Mouse (Mus musculus) embryo, embryonic 10.5 days (tissue): ENCODE results near the gene Zfp282.
A peak's percentile ranks its signal among the peaks of the same experiment; 100 is the strongest.

Experiments
- DNase-seq: peaks from one replicate; pipeline ENCODE4 v3.0.0-alpha.2; 2015; ENCODE audit warnings: low spot score

The Zfp282 gene

GRCm38 (mm10) chr6:47903587-47903986 is 26.6 kb downstream of the Zfp282 start:
- DNase-seq = no peak

GRCm38 (mm10) chr6:47904361-47904760 is 27.4 kb downstream of the Zfp282 start:
- DNase-seq = peak; percentile 8

GRCm38 (mm10) chr6:47904917-47905695 is 28.1 kb downstream of the Zfp282 start:
- peak; percentile 9 for DNase-seq

GRCm38 (mm10) chr6:47906326-47906725 is 29.3 kb downstream of the Zfp282 start:
- no peak for DNase-seq

GRCm38 (mm10) chr6:47909007-47909406 is 32.0 kb downstream of the Zfp282 start:
- DNase-seq = no peak

GRCm38 (mm10) chr6:47911650-47912049 is 34.6 kb downstream of the Zfp282 start:
- no peak for DNase-seq

GRCm38 (mm10) chr6:47912991-47913390 is 36.0 kb downstream of the Zfp282 start:
- no peak for DNase-seq

- no peak for DNase-seq
Measured at GRCm38 (mm10) chr6:47917051-47917450, 40.0 kb downstream of the Zfp282 start.

GRCm38 (mm10) chr6:47918768-47919274 is 41.8 kb downstream of the Zfp282 start:
- no peak for DNase-seq

- peak; percentile 3 for DNase-seq
Measured at GRCm38 (mm10) chr6:47919646-47920446, 42.8 kb downstream of the Zfp282 start.

GRCm38 (mm10) chr6:47920447-47921340 is 43.7 kb downstream of the Zfp282 start, which contains the start of gene Zfp212:
Gene Zfp212 (plus strand): TSS chr6:47920476.
- DNase-seq = peak; percentile 94

- no peak for DNase-seq
Measured at GRCm38 (mm10) chr6:47942461-47942860, 65.5 kb downstream of the Zfp282 start.

- DNase-seq = peak; percentile 79
Measured at GRCm38 (mm10) chr6:47943021-47943691, 66.2 kb downstream of the Zfp282 start.

GRCm38 (mm10) chr6:47943721-47944120 is 66.7 kb downstream of the Zfp282 start:
- no peak for DNase-seq

GRCm38 (mm10) chr6:47947388-47947787 is 70.4 kb downstream of the Zfp282 start:
- DNase-seq = no peak

GRCm38 (mm10) chr6:47953191-47953726 is 76.3 kb downstream of the Zfp282 start, which contains the start of gene Zfp956:
Gene Zfp956 (plus strand): TSS chr6:47953390.
- peak; percentile 96 for DNase-seq

- DNase-seq = no peak
Measured at GRCm38 (mm10) chr6:47954425-47954824, 77.4 kb downstream of the Zfp282 start.

- DNase-seq = no peak
Measured at GRCm38 (mm10) chr6:47957816-47958215, 80.8 kb downstream of the Zfp282 start.
